Mouse (Mus musculus) limb, embryonic 10.5 days (tissue): Measurements from ENCODE around the gene Tns1. TPM values are rescaled to one million over a fixed set of nuclear protein-coding genes. Genes with fewer than 3 reads are reported as not detected.

Experiments
- DNase-seq: peaks from one replicate; pipeline ENCODE4 v3.0.0-alpha.2; 2017; ENCODE audit warnings: low spot score
- H3K27ac ChIP-seq: fragments of 300-500 bp; sonication (generic); 2 replicates; pipeline ENCODE4 v1.5.1; 2016; ENCODE audit warnings: mild to moderate bottlenecking
- H3K27me3 ChIP-seq: fragments of 300-500 bp; sonication (generic); 2 replicates; pipeline ENCODE4 v1.6.1; 2016; ENCODE audit warnings: low read depth, mild to moderate bottlenecking; ENCODE audit not compliant: poor library complexity, severe bottlenecking
- H3K36me3 ChIP-seq: fragments of 300-500 bp; sonication (generic); 2 replicates; pipeline ENCODE4 v1.6.1; 2016; ENCODE audit warnings: mild to moderate bottlenecking, moderate library complexity
- H3K4me1 ChIP-seq: fragments of 300-500 bp; sonication (generic); 2 replicates; pipeline ENCODE4 v1.6.1; 2016
- H3K4me3 ChIP-seq: fragments of 300-500 bp; sonication (generic); 2 replicates; pipeline ENCODE4 v1.5.1; 2016; ENCODE audit warnings: mild to moderate bottlenecking, moderate library complexity
- H3K9me3 ChIP-seq: fragments of 300-500 bp; sonication (generic); replicated peaks from 2 replicates; pipeline ENCODE4 v1.6.1; 2016; ENCODE audit warnings: mild to moderate bottlenecking
- WGBS: fragments of 180-500 bp; shearing (Covaris S2); methylation state at CpG from one replicate; pipeline ENCODE4 v1.1.7; 2016; 5-methylcytosine and 5-hydroxymethylcytosine counted together
- polyA plus RNA-seq: library from polyadenylated mRNA; unstranded; fragments of >200 nt; fragmentation: Nextera tagmentation; extraction: Ambion mirVana; gene quantifications from 2 replicates; pipeline ENCODE4 v1.2.1, GENCODE M21; 2016

The Tns1 gene
- polyA plus RNA-seq, 1 experiment from 2014 or later, result 46.7 TPM

- Histone ChIP-seq H3K4me3 (no peak overlapping the region), H3K9me3 (no peaks in the 10 kb centered on the region), H3K4me1 (peaks cover 75% of the 10 kb centered on the region), H3K27me3 (no peaks in the 10 kb centered on the region), H3K27ac (peak overlapping the region; percentile 94; the same call in 1 of the 2 replicates), H3K36me3 (peaks cover 28% of the 10 kb centered on the region)
- DNase-seq, result no peak
- WGBS, result 83% methylated on average over 1 of the region's 1 CpGs
Measured at GRCm38 (mm10) chr1:74044421-74044820, 79.8 kb downstream of the Tns1 start.

DNA sequence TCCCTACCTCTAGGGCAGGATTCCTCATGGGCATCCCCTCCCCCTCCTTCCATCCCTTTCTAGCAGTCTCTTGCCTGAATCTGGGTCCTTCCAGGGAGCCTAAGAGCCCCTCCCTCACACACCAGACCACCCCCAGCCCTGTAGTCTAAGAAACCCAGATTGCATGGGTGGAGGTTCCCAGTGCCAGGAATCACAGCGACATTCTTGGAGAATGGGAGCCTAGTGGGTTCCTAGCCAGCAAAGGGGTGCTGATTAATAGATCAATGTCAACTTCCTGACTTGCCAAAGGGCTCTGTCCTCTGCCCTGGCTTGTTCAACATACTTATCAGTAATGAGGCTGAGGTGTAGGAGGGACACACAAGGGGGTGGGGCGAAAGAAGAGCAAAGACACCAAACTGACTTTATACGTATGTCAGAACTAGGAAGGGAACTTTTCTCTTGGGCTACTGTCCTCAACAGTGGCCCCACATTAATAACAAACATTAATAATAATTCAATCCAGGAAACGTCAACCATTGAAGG, 80.6 kb downstream of the Tns1 start:
- H3K27ac ChIP-seq, result peak overlapping the region; percentile 94
- no peaks in the 10 kb centered on the region for H3K27me3 ChIP-seq
- H3K4me3 ChIP-seq, result no peak overlapping the region
- H3K9me3 ChIP-seq, result no peaks in the 10 kb centered on the region
- H3K4me1 ChIP-seq, result peaks cover 80% of the 10 kb centered on the region
- no peak for DNase-seq
- H3K36me3 ChIP-seq, result peaks cover 26% of the 10 kb centered on the region
- 54% methylated on average over 4 of the region's 4 CpGs for WGBS

- no peaks in the 10 kb centered on the region for H3K27me3 ChIP-seq
- WGBS, result 61% methylated on average over 3 of the region's 3 CpGs
- peaks cover 80% of the 10 kb centered on the region for H3K4me1 ChIP-seq
- H3K36me3 ChIP-seq, result peaks cover 19% of the 10 kb centered on the region
- H3K4me3 ChIP-seq, result peak overlapping the region; percentile 38; the same call in 1 of the 2 replicates
- H3K9me3 ChIP-seq, result no peaks in the 10 kb centered on the region
- DNase-seq, result no peak
- H3K27ac ChIP-seq, result peak overlapping the region; percentile 94
Measured at GRCm38 (mm10) chr1:74042711-74043467, 81.4 kb downstream of the Tns1 start.

- 10% methylated on average over 8 of the region's 8 CpGs for WGBS
- no peaks in the 10 kb centered on the region for H3K27me3 ChIP-seq
- peak; percentile 82 for DNase-seq
- peaks cover 88% of the 10 kb centered on the region for H3K4me1 ChIP-seq
- H3K27ac ChIP-seq, result peak overlapping the region; percentile 94
- no peaks in the 10 kb centered on the region for H3K9me3 ChIP-seq
- peaks cover 11% of the 10 kb centered on the region; the same call in 1 of the 2 replicates for H3K36me3 ChIP-seq
- peak overlapping the region; percentile 38 for H3K4me3 ChIP-seq
Measured at GRCm38 (mm10) chr1:74041692-74042091, 82.6 kb downstream of the Tns1 start.

DNA sequence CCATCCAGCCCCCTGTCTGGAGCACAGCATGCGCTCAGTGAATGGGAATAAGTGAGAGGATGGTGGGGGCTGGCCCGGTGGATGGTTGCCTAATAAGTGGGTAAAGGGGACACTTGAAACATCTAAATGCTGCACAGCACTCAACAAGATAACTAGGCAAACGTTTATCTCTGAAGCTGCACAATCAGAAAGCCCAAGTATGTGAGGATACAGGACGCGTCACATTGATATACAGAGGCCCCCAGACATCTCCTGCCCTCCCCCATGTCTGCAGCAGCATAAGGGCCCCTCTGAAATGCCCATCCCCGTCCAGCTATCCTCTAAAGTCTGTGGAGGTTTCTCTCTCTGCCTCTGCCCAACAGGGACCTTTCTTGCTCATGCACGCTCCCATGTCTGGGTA, 83.1 kb downstream of the Tns1 start:
- peak; percentile 52 for DNase-seq
- H3K4me3 ChIP-seq, result peak overlapping the region; percentile 38
- WGBS, result 56% methylated on average over 7 of the region's 7 CpGs
- H3K9me3 ChIP-seq, result no peaks in the 10 kb centered on the region
- H3K36me3 ChIP-seq, result 0 out of 2 replicates have a peak, but pooled peaks cover 10% of the 10 kb centered on the region
- no peaks in the 10 kb centered on the region for H3K27me3 ChIP-seq
- H3K4me1 ChIP-seq, result peaks cover 93% of the 10 kb centered on the region
- H3K27ac ChIP-seq, result peak overlapping the region; percentile 94

- Histone ChIP-seq H3K27ac (peak overlapping the region; percentile 81), H3K4me3 (peak overlapping the region; percentile 54), H3K9me3 (no peaks in the 10 kb centered on the region), H3K36me3 (peaks cover 12% of the 10 kb centered on the region; the same call in 1 of the 2 replicates), H3K27me3 (no peaks in the 10 kb centered on the region), H3K4me1 (peaks cover 99% of the 10 kb centered on the region)
- 2% methylated on average over 40 of the region's 40 CpGs for WGBS
- peak; percentile 61 for DNase-seq
Measured at GRCm38 (mm10) chr1:74036560-74037390, 87.5 kb downstream of the Tns1 start.

DNA sequence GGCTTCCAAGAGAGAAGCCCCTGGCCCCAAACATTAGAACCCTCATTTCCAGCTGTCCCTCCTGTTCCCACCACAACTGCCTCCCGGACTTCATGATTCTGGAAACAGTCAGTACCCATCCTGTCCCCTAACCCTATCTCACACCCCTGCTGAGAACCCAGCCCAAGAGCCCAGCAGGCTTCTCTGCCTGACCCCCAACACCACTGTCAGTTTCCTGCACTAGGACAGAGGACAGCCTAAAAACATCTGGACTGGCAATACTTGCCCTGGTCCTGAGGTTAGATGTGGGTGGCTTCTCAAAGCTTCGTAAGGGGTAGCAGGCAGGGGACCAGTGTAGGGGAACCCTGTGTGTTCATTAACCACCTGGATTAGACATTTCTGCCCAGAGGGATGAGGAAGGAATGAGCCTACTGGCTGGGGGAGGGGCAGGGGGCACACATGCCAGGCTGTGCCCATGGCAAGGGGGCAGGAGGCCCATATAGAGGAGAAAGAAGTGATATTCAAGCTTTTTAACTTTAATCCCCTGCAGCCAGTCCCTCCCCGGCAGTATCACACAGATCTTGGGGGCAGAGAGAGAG, 88.2 kb downstream of the Tns1 start:
- no peaks in the 10 kb centered on the region for H3K27me3 ChIP-seq
- H3K27ac ChIP-seq, result peak overlapping the region; percentile 81
- peak overlapping the region; percentile 54 for H3K4me3 ChIP-seq
- no peaks in the 10 kb centered on the region for H3K9me3 ChIP-seq
- 33% methylated on average over 3 of the region's 3 CpGs for WGBS
- H3K36me3 ChIP-seq, result peaks cover 12% of the 10 kb centered on the region; the same call in 1 of the 2 replicates
- no peak for DNase-seq
- H3K4me1 ChIP-seq, result peaks cover 99% of the 10 kb centered on the region

- 57% methylated on average over 4 of the region's 4 CpGs for WGBS
- no peak for DNase-seq
- no peaks in the 10 kb centered on the region for H3K9me3 ChIP-seq
- H3K27ac ChIP-seq, result peak overlapping the region; percentile 81
- H3K27me3 ChIP-seq, result no peaks in the 10 kb centered on the region
- H3K4me1 ChIP-seq, result peaks cover 99% of the 10 kb centered on the region
- H3K36me3 ChIP-seq, result peaks cover 12% of the 10 kb centered on the region; the same call in 1 of the 2 replicates
- H3K4me3 ChIP-seq, result no peak overlapping the region
Measured at GRCm38 (mm10) chr1:74035487-74035886, 88.8 kb downstream of the Tns1 start.

GRCm38 (mm10) chr1:74034736-74035135, 89.5 kb downstream of the Tns1 start:
- Histone ChIP-seq H3K27me3 (no peaks in the 10 kb centered on the region), H3K9me3 (no peaks in the 10 kb centered on the region), H3K4me1 (peaks cover 99% of the 10 kb centered on the region), H3K27ac (peak overlapping the region; percentile 81; the same call in 1 of the 2 replicates), H3K4me3 (no peak overlapping the region), H3K36me3 (peaks cover 12% of the 10 kb centered on the region; the same call in 1 of the 2 replicates)
- no peak for DNase-seq
- 81% methylated on average over 2 of the region's 2 CpGs for WGBS

DNA sequence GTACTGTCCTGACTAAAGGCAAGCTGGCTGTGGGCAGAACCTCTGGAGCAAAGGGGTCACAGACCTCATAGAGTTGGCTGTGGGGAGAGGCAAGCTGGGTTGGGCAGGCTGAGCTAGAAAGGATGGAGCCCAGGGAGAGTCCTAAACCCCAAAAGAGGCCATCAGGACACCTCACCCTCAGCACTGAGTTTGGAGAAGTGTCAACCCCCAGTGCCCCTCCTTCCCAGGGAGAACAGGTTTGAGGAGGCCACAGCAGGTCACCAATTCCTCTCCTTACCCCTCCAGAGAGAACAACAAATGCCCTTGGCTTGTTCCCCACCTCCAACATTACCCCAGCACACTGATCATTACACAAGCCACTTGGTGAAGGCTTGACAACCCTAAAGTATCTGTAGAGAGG, 90.0 kb downstream of the Tns1 start:
- no peak overlapping the region for H3K4me3 ChIP-seq
- no peak for DNase-seq
- H3K27me3 ChIP-seq, result no peaks in the 10 kb centered on the region
- peaks cover 99% of the 10 kb centered on the region for H3K4me1 ChIP-seq
- peak overlapping the region; percentile 81; the same call in 1 of the 2 replicates for H3K27ac ChIP-seq
- peaks cover 10% of the 10 kb centered on the region; the same call in 1 of the 2 replicates for H3K36me3 ChIP-seq
- H3K9me3 ChIP-seq, result no peaks in the 10 kb centered on the region

DNA sequence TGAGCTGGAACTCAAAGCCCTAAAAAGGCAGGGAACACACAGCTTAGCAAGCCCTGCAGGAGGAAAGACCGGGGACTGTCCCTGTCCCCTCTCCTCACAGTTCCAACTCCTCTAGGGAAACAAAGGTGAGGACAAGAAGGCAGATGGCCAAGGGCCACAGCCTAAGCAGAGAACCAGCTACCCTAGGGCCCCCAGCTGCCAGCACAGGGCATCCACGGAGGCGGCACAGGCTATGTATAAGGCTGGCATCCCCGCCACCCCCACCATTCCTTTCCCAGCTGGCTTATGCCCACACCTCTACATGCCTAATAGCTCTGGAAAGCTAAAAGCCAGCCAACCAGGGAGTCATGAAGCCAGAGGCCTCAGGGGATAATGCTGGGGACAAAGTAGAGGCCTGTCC, 90.8 kb downstream of the Tns1 start:
- H3K4me1 ChIP-seq, result peaks cover 99% of the 10 kb centered on the region

DNA sequence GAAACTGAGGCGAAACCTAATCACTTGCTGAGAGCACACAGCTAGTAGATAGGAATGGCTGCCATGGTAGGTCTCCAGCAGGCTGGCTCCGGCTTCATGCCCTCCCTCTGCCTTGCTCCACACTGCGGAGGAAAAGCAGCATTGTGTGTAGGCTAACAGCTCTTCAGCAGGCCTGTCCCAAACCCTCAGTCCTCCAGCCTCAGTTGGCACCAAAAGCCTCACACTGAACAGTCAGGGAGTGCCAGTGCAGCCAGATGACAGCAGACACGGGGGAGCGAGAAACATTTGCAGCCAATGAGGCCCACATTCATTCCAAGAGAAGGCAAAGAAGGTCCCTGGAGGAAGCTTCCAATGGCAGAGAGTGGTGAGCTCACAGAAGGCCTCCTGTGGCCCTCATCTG, 91.3 kb downstream of the Tns1 start:
- Histone ChIP-seq H3K9me3 (no peaks in the 10 kb centered on the region), H3K27ac (peak overlapping the region; percentile 61; the same call in 1 of the 2 replicates), H3K36me3 (peaks cover 7% of the 10 kb centered on the region; the same call in 1 of the 2 replicates), H3K4me3 (no peak overlapping the region), H3K27me3 (no peaks in the 10 kb centered on the region), H3K4me1 (peaks cover 100% of the 10 kb centered on the region)
- DNase-seq, result no peak
- 89% methylated on average over 5 of the region's 5 CpGs for WGBS

More for the DNA sequence above, 90.8 kb downstream of the Tns1 start:
- Histone ChIP-seq H3K9me3 (no peaks in the 10 kb centered on the region), H3K27ac (peak overlapping the region; percentile 61), H3K27me3 (no peaks in the 10 kb centered on the region), H3K36me3 (peaks cover 7% of the 10 kb centered on the region; the same call in 1 of the 2 replicates), H3K4me3 (no peak overlapping the region)
- no peak for DNase-seq
- 86% methylated on average over 4 of the region's 4 CpGs for whole genome bisulfite sequencing
